Mouse (Mus musculus) midbrain, embryonic 13.5 days (tissue): ENCODE measurements around the gene Mroh2a. TPM values are rescaled to one million over a fixed set of nuclear protein-coding genes. Genes with fewer than 3 reads are reported as not detected.

Source experiments
- ATAC-seq: fragments of 200-750 bp; cut with Nextera tagmentation; 2 replicates; pipeline ENCODE4 v1.8.0; 2017; ENCODE audit warnings: mild to moderate bottlenecking, moderate TSS enrichment, moderate library complexity
- H3K27ac ChIP-seq: fragments of 300-500 bp; sonication (generic); 2 replicates; pipeline ENCODE4 v1.5.1; 2015; ENCODE audit warnings: inconsistent platforms, mild to moderate bottlenecking, moderate library complexity
- H3K27me3 ChIP-seq: fragments of 300-500 bp; sonication (generic); 2 replicates; pipeline ENCODE4 v1.6.1; 2015; ENCODE audit warnings: mild to moderate bottlenecking, inconsistent platforms
- H3K36me3 ChIP-seq: fragments of 300-500 bp; sonication (generic); 2 replicates; pipeline ENCODE4 v1.6.1; 2015; ENCODE audit warnings: mild to moderate bottlenecking, inconsistent platforms
- H3K4me1 ChIP-seq: fragments of 300-500 bp; sonication (generic); replicated peaks from 2 replicates; pipeline ENCODE4 v1.6.1; 2015; ENCODE audit warnings: inconsistent platforms
- H3K4me2 ChIP-seq: fragments of 300-500 bp; sonication (generic); replicated peaks from 2 replicates; pipeline ENCODE4 v1.6.1; 2015; ENCODE audit warnings: moderate library complexity, mild to moderate bottlenecking, inconsistent platforms
- H3K4me3 ChIP-seq: fragments of 300-500 bp; sonication (generic); replicated peaks from 2 replicates; pipeline ENCODE4 v1.5.1; 2015; ENCODE audit warnings: mild to moderate bottlenecking, inconsistent platforms
- H3K9ac ChIP-seq: fragments of 300-500 bp; sonication (generic); replicated peaks from 2 replicates; pipeline ENCODE4 v1.6.1; 2015; ENCODE audit warnings: mild to moderate bottlenecking, inconsistent platforms
- H3K9me3 ChIP-seq: fragments of 300-500 bp; sonication (generic); 2 replicates; pipeline ENCODE4 v1.6.1; 2016; ENCODE audit warnings: mild to moderate bottlenecking, inconsistent platforms
- WGBS: fragments of 180-500 bp; shearing (Covaris S2); methylation state at CpG from one replicate; pipeline ENCODE4 v1.1.7; 2015; 5-methylcytosine and 5-hydroxymethylcytosine counted together
- polyA plus RNA-seq: library from polyadenylated mRNA; unstranded; fragments of >200 nt; fragmentation: Nextera tagmentation; extraction: Ambion mirVana; gene quantifications from 2 replicates; pipeline ENCODE4 v1.2.1, GENCODE M21; 2015

The Mroh2a gene
- polyA plus RNA-seq, 1 experiment from 2014 or later = 1.0 TPM

GRCm38 (mm10) chr1:88264237-88264868 is 37.6 kb downstream of the Mroh2a start:
- no peak for ATAC-seq
- H3K4me3 ChIP-seq = no peak overlapping the region
- no peak overlapping the region for H3K9ac ChIP-seq
- WGBS = 90% methylated on average over 7 of the region's 7 CpGs
- peaks cover 100% of the 10 kb centered on the region for H3K36me3 ChIP-seq
- no peak overlapping the region for H3K4me2 ChIP-seq
- no peaks in the 10 kb centered on the region for H3K27me3 ChIP-seq
- H3K9me3 ChIP-seq = 0 out of 2 replicates have a peak, but pooled peaks cover 2% of the 10 kb centered on the region
- H3K27ac ChIP-seq = no peak overlapping the region
- H3K4me1 ChIP-seq = no peaks in the 10 kb centered on the region

- no peaks in the 10 kb centered on the region for H3K27me3 ChIP-seq
- no peaks in the 10 kb centered on the region for H3K4me1 ChIP-seq
- H3K4me3 ChIP-seq = no peak overlapping the region
- peaks cover 100% of the 10 kb centered on the region for H3K36me3 ChIP-seq
- H3K27ac ChIP-seq = no peak overlapping the region
- WGBS = 78% methylated on average over 4 of the region's 4 CpGs
- H3K9ac ChIP-seq = no peak overlapping the region
- ATAC-seq = no peak
- no peaks in the 10 kb centered on the region for H3K9me3 ChIP-seq
- H3K4me2 ChIP-seq = no peak overlapping the region
These were observed 38.1 kb downstream of the Mroh2a start for GRCm38 (mm10) chr1:88264869-88265240.

GRCm38 (mm10) chr1:88266123-88266522 is 39.3 kb downstream of the Mroh2a start:
- no peak for ATAC-seq
- Histone ChIP-seq H3K9me3 (no peaks in the 10 kb centered on the region), H3K4me2 (no peak overlapping the region), H3K27ac (no peak overlapping the region), H3K27me3 (no peaks in the 10 kb centered on the region), H3K9ac (no peak overlapping the region), H3K4me1 (no peaks in the 10 kb centered on the region), H3K4me3 (no peak overlapping the region), H3K36me3 (peaks cover 90% of the 10 kb centered on the region)
- 89% methylated on average over 13 of the region's 13 CpGs for WGBS

- WGBS = 94% methylated on average over 6 of the region's 6 CpGs
- H3K9ac ChIP-seq = no peak overlapping the region
- H3K4me2 ChIP-seq = no peak overlapping the region
- H3K36me3 ChIP-seq = peaks cover 87% of the 10 kb centered on the region
- H3K27ac ChIP-seq = no peak overlapping the region
- no peaks in the 10 kb centered on the region for H3K9me3 ChIP-seq
- no peaks in the 10 kb centered on the region for H3K4me1 ChIP-seq
- no peak overlapping the region for H3K4me3 ChIP-seq
- H3K27me3 ChIP-seq = no peaks in the 10 kb centered on the region
- no peak; the same call in 1 of the 2 replicates for ATAC-seq
These were observed 40.7 kb downstream of the Mroh2a start for GRCm38 (mm10) chr1:88267489-88267888.

GRCm38 (mm10) chr1:88268070-88268469 is 41.3 kb downstream of the Mroh2a start:
- ATAC-seq = no peak
- no peaks in the 10 kb centered on the region for H3K9me3 ChIP-seq
- H3K27ac ChIP-seq = no peak overlapping the region
- no peak overlapping the region for H3K4me2 ChIP-seq
- H3K4me1 ChIP-seq = no peaks in the 10 kb centered on the region
- no peak overlapping the region for H3K4me3 ChIP-seq
- peaks cover 86% of the 10 kb centered on the region for H3K36me3 ChIP-seq
- H3K9ac ChIP-seq = no peak overlapping the region
- H3K27me3 ChIP-seq = no peaks in the 10 kb centered on the region
- WGBS = 89% methylated on average over 6 of the region's 6 CpGs

- no peak overlapping the region for H3K4me2 ChIP-seq
- WGBS = 89% methylated on average over 12 of the region's 12 CpGs
- no peak for ATAC-seq
These were observed 42.9 kb downstream of the Mroh2a start for GRCm38 (mm10) chr1:88269539-88270309.

GRCm38 (mm10) chr1:88272851-88273250 is 46.1 kb downstream of the Mroh2a start:
- Histone ChIP-seq H3K27me3 (no peaks in the 10 kb centered on the region), H3K9ac (no peak overlapping the region), H3K27ac (no peak overlapping the region), H3K4me2 (no peak overlapping the region), H3K4me3 (no peak overlapping the region), H3K4me1 (peaks cover 22% of the 10 kb centered on the region), H3K36me3 (peaks cover 58% of the 10 kb centered on the region), H3K9me3 (no peaks in the 10 kb centered on the region)
- WGBS = 62% methylated on average over 4 of the region's 4 CpGs
- ATAC-seq = no peak

More at GRCm38 (mm10) chr1:88269539-88270309, 42.9 kb downstream of the Mroh2a start:
- H3K27me3 ChIP-seq = no peaks in the 10 kb centered on the region
- H3K4me3 ChIP-seq = no peak overlapping the region
- H3K36me3 ChIP-seq = peaks cover 85% of the 10 kb centered on the region
- no peaks in the 10 kb centered on the region for H3K4me1 ChIP-seq
- H3K27ac ChIP-seq = no peak overlapping the region
- no peaks in the 10 kb centered on the region for H3K9me3 ChIP-seq
- no peak overlapping the region for H3K9ac ChIP-seq

GRCm38 (mm10) chr1:88273326-88273725 is 46.5 kb downstream of the Mroh2a start:
- H3K4me1 ChIP-seq = peaks cover 26% of the 10 kb centered on the region
- no peaks in the 10 kb centered on the region for H3K27me3 ChIP-seq
- ATAC-seq = no peak
- no peak overlapping the region for H3K4me3 ChIP-seq
- H3K27ac ChIP-seq = no peak overlapping the region
- H3K9me3 ChIP-seq = no peaks in the 10 kb centered on the region
- peaks cover 53% of the 10 kb centered on the region for H3K36me3 ChIP-seq
- H3K9ac ChIP-seq = no peak overlapping the region
- H3K4me2 ChIP-seq = no peak overlapping the region
- 93% methylated on average over 3 of the region's 3 CpGs for WGBS

GRCm38 (mm10) chr1:88273832-88274231 is 47.0 kb downstream of the Mroh2a start:
- WGBS = 83% methylated on average over 4 of the region's 4 CpGs
- H3K36me3 ChIP-seq = peaks cover 48% of the 10 kb centered on the region
- H3K4me2 ChIP-seq = no peak overlapping the region
- no peaks in the 10 kb centered on the region for H3K9me3 ChIP-seq
- no peaks in the 10 kb centered on the region for H3K27me3 ChIP-seq
- H3K4me3 ChIP-seq = no peak overlapping the region
- peaks cover 26% of the 10 kb centered on the region for H3K4me1 ChIP-seq
- no peak overlapping the region for H3K9ac ChIP-seq
- no peak for ATAC-seq
- H3K27ac ChIP-seq = no peak overlapping the region

- Histone ChIP-seq H3K36me3 (peaks cover 41% of the 10 kb centered on the region), H3K27ac (no peak overlapping the region), H3K27me3 (no peaks in the 10 kb centered on the region), H3K9me3 (no peaks in the 10 kb centered on the region), H3K4me1 (peaks cover 26% of the 10 kb centered on the region), H3K4me3 (no peak overlapping the region), H3K9ac (no peak overlapping the region), H3K4me2 (no peak overlapping the region)
- 77% methylated on average over 11 of the region's 11 CpGs for WGBS
- ATAC-seq = no peak
These were observed 47.7 kb downstream of the Mroh2a start for GRCm38 (mm10) chr1:88274371-88275077.

GRCm38 (mm10) chr1:88275078-88275680 is 48.4 kb downstream of the Mroh2a start:
- H3K27ac ChIP-seq = no peak overlapping the region
- H3K27me3 ChIP-seq = no peaks in the 10 kb centered on the region
- no peak overlapping the region; the same call in 1 of the 2 replicates for H3K4me2 ChIP-seq
- 70% methylated on average over 13 of the region's 13 CpGs for WGBS
- no peak overlapping the region for H3K4me3 ChIP-seq
- no peak for ATAC-seq
- H3K4me1 ChIP-seq = peaks cover 26% of the 10 kb centered on the region
- H3K36me3 ChIP-seq = peaks cover 35% of the 10 kb centered on the region
- H3K9me3 ChIP-seq = no peaks in the 10 kb centered on the region
- peak overlapping the region; percentile 69; the same call in 1 of the 2 replicates for H3K9ac ChIP-seq
